Mouse (Mus musculus): ENCODE measurements around the gene Six2.

DNA sequence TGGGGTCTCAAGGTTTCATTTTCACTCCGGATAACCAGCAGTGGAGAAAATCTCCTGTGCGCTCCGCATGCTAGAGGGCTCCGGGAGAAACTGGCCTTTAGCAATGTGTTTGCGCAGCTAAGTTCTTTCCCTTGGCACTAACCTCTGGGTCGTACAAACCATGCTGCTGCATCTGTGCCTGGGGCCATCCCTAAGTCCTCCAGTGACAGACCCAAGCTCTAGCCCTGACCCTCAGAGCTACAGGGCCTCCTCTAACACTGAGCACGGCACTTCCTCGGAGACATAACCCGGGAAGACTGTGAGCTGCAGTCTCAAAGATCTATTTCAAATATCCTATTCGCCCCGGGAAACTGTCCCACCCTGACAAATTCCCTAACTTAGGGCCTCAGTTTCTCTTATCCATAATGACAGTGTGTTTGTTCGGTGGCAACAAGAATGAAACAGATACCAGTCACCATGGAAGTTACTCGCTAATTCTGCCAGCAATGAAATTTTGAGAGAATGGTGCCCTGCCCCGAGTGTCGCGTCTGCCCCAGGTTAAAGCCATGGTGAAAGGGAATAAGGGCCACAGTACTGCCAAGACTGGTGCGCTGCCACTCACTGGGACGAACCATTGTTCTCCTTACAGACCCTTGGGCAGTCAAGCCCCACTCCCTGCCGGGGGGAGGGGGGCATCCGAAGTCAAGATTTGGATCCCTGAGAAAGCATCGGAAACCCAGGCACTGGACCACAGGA lies 7.8 kb downstream of the Six2 start:
- no peak for TF ChIP-seq CTCF (IDR thresholded peaks at IDR 0.05; ENCODE audit: low read depth)
- no peak for TF ChIP-seq EP300 (IDR thresholded peaks at IDR 0.05; ENCODE audit: low read depth)

Measured in heart, postnatal 0 days (tissue).